Mouse (Mus musculus): ENCODE results near the gene Pitpnm1. TPM values are rescaled to one million over a fixed set of nuclear protein-coding genes. Genes with fewer than 3 reads are reported as not detected.

Gene Pitpnm1
- 100 to 1,000 TPM; 185 to 192 TPM for total RNA-seq (2023)

DNA sequence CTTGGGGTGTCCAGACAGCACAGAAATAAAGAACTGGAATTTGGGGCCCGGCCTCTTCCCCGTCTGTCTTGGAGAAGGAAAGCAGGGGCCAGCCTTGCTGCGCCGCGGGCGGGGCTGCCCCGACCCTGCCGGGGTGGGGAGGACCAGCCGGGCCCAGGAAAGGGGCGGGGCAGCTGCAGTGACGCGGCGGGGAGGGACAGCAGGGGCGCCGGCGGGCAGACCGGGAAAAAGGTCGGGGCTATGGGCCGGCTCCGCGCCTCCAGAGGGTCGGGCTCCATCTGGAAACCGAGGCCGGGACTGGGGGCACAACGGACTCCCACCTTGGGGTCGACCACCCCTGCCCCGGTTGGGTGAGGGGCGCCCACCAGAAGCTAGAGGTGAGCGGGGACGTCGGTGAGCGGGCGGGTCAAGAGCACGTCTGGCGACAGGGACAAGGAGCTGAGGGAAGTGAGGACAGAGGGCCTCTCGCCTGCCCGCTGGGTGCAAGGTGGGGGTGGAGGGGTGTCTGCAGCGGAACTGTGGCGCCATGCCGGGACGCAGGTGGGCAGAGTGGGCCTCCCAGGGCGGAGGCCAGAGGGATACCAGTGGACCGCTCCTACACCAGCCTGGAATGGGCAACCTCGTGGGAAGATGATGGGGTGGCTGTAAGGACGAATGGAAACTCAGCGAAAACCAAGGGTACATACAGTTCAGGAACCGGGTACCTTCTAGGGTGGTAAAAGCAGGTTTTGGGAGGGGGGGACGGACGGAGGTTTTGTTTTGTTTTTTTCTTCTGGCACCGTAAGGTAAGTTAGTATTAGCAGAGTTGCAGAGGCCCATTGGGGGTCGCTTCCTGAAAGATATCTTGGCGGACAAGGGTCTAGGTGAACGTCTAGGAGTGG, at the start of gene Pitpnm1:
Gene Pitpnm1 (plus strand): TSS at position 162 of the 881 bp plus-strand sequence.

GRCm38 (mm10) chr19:4059069-4059740, 40.6 kb upstream of the Pitpnm1 start, which contains the start of gene Gstp3:
TSS of gene Gstp3 (minus strand) at chr19:4059569.

DNA sequence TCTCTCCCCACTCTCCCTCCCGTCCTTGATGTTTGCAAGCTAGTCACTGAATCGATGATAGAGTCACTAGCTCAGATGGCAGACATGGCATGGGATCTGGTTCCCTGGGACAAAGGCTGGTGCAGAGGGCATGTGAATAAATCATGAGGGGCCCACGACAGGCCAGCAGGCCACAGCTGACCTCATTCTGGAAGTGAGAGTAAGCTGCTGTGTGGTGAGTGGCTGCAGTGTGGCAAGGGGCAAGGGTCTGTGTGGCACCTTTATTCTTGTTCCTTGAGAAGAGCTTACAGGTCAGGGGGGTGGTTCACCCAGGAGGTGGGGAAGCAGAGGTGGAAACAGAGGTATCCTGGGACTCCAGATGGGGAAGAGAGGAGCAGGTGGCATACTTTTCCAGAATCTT, 18.4 kb upstream of the Pitpnm1 start, which contains the start of gene Cabp2:
Gene Cabp2 (plus strand): TSS at position 185 of the 400 bp plus-strand sequence.

DNA sequence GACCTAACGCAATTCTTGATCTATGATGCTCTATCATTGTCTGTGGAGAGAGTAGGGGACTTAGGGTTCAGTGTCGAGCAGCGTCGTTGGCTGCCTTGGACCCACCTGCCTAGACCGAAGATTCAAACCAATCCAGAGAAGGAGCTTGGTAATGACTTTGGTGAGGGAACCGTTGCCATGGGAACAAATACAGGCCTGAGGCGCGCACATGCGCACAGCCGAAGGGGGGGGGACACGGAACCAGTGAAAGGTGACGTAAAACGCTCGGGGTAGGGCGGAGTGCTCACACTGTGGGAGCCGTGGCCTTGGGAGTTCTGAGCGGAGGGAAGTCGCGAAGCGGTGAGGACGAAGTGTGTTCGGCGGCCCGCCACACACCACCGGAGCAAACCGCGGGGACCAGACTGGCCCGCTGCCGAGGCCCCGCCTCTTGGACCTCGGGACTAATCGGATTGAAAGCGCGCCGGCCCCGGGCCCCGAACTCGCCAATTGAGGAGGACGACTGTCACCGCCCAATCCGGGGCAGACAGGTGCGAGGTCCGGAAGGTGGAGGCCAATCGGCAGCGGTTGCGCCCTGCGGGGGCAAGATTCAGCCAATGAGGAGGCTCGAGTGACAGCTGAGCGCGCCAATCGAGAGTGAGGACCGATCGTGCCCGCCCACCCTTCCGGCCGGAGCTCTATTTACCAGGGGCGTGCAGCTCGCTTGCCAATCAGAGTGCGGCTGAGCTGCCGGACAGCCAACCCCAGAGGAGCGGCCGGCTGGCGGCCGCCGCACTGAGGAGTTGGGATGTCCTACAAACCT, 3.0 kb upstream of the Pitpnm1 start, which contains the start of gene Cdk2ap2:
Gene Cdk2ap2 (plus strand): TSS at position 541 of the 799 bp plus-strand sequence.

GRCm38 (mm10) chr19:4125741-4126696, 26.2 kb downstream of the Pitpnm1 start, which contains the start of gene Aip:
TSS of gene Aip (minus strand) at chr19:4125858.

GRCm38 (mm10) chr19:4139446-4139845, 39.6 kb downstream of the Pitpnm1 start, which contains the start of gene Gpr152:
TSS of gene Gpr152 (plus strand) at chr19:4139787.

GRCm38 (mm10) chr19:4143759-4144268, 44.0 kb downstream of the Pitpnm1 start, which contains the start of gene Cabp4:
TSS of gene Cabp4 (minus strand) at chr19:4144033.

GRCm38 (mm10) chr19:4148491-4148806, 48.7 kb downstream of the Pitpnm1 start, which contains the start of gene Coro1b:
TSS of gene Coro1b (plus strand) at chr19:4148619.

GRCm38 (mm10) chr19:4153232-4153654, 53.4 kb downstream of the Pitpnm1 start, which contains the start of gene Ptprcap:
TSS of gene Ptprcap (plus strand) at chr19:4153604.

GRCm38 (mm10) chr19:4162646-4163542, 63.1 kb downstream of the Pitpnm1 start, which contains the start of gene Rps6kb2:
TSS of gene Rps6kb2 (minus strand) at chr19:4163354.

Other genes with a start within 250 kb of the Pitpnm1 start
- 10 to 100 TPM; 43.5 to 47.2 TPM for gene Chka, start 248.2 kb upstream of the Pitpnm1 start, total RNA-seq (2023)
- gene Tcirg1, start 192.9 kb upstream of the Pitpnm1 start, total RNA-seq (2023): 100 to 1,000 TPM; 221 to 250 TPM
- gene Ndufs8, start 187.2 kb upstream of the Pitpnm1 start, total RNA-seq (2023): 10 to 100 TPM; 52.9 to 70.6 TPM
- gene Aldh3b1, start 170.2 kb upstream of the Pitpnm1 start, total RNA-seq (2023): 100 to 1,000 TPM; 143 to 153 TPM
- gene Unc93b1, start 164.8 kb upstream of the Pitpnm1 start, total RNA-seq (2023): 100 to 1,000 TPM; 236 to 316 TPM
- gene Aldh3b3, start 141.4 kb upstream of the Pitpnm1 start, total RNA-seq (2023): 10 to 100 TPM in 1 of 2 experiments, 1 to 10 TPM in 1; 9.9 to 11.1 TPM
- gene Aldh3b2, start 127.7 kb upstream of the Pitpnm1 start, total RNA-seq (2023): 10 to 100 TPM; 12.6 to 14.7 TPM
- under 1 TPM; 0.53 to 0.88 TPM for gene Acy3, start 113.4 kb upstream of the Pitpnm1 start, total RNA-seq (2023)
- gene Tbx10, start 107.2 kb upstream of the Pitpnm1 start, total RNA-seq (2023): not detected
- 1 to 10 TPM; 4.7 to 4.8 TPM for gene Nudt8, start 99.4 kb upstream of the Pitpnm1 start, total RNA-seq (2023)
- 1 to 10 TPM in 1 of 2 experiments, under 1 TPM in 1; 0.33 to 1.0 TPM for gene Gm49405, start 99.4 kb upstream of the Pitpnm1 start, total RNA-seq (2023)
- under 1 TPM; 0.57 to 0.73 TPM for gene Doc2g, start 96.7 kb upstream of the Pitpnm1 start, total RNA-seq (2023)
- gene Ndufv1, start 87.2 kb upstream of the Pitpnm1 start, total RNA-seq (2023): 10 to 100 TPM; 68.4 to 70.8 TPM
- gene Gstp1, start 62.0 kb upstream of the Pitpnm1 start, total RNA-seq (2023): 10 to 100 TPM; 63.6 to 65.3 TPM
- 1 to 10 TPM; 8.2 to 9.4 TPM for gene Gstp2, start 54.0 kb upstream of the Pitpnm1 start, total RNA-seq (2023)
- 1 to 10 TPM; 6.6 to 7.7 TPM for gene Gstp3, start 40.4 kb upstream of the Pitpnm1 start, total RNA-seq (2023)
- not detected for gene Cabp2, start 18.4 kb upstream of the Pitpnm1 start, total RNA-seq (2023)
- gene Cdk2ap2, start 2.8 kb upstream of the Pitpnm1 start, total RNA-seq (2023): 100 to 1,000 TPM; 228 to 257 TPM
- 100 to 1,000 TPM; 108 TPM for gene Aip, start 25.9 kb downstream of the Pitpnm1 start, total RNA-seq (2023)
- under 1 TPM in 1 of 2 experiments, not detected in 1; 0.13 TPM for gene Gpr152, start 39.8 kb downstream of the Pitpnm1 start, total RNA-seq (2023)
- gene Cabp4, start 44.0 kb downstream of the Pitpnm1 start, total RNA-seq (2023): under 1 TPM; 0.67 to 0.82 TPM
- 100 to 1,000 TPM; 188 to 219 TPM for gene Coro1b, start 48.6 kb downstream of the Pitpnm1 start, total RNA-seq (2023)
- gene Ptprcap, start 53.6 kb downstream of the Pitpnm1 start, total RNA-seq (2023): 10 to 100 TPM; 13.8 to 18.6 TPM
- gene Rps6kb2, start 63.4 kb downstream of the Pitpnm1 start, total RNA-seq (2023): 10 to 100 TPM; 34.4 to 42.3 TPM
- 10 to 100 TPM; 34.4 to 34.6 TPM for gene Carns1, start 75.5 kb downstream of the Pitpnm1 start, total RNA-seq (2023)
- 100 to 1,000 TPM; 126 to 134 TPM for gene Tbc1d10c, start 91.3 kb downstream of the Pitpnm1 start, total RNA-seq (2023)
- 100 to 1,000 TPM; 433 to 455 TPM for gene Ppp1ca, start 92.1 kb downstream of the Pitpnm1 start, total RNA-seq (2023)
- gene Rad9a, start 101.7 kb downstream of the Pitpnm1 start, total RNA-seq (2023): 10 to 100 TPM; 28.4 to 29.8 TPM
- 1 to 10 TPM; 2.5 to 4.2 TPM for gene Clcf1, start 114.2 kb downstream of the Pitpnm1 start, total RNA-seq (2023)
- gene AC109138.7, start 114.4 kb downstream of the Pitpnm1 start, total RNA-seq (2023): not detected
- gene Pold4, start 131.9 kb downstream of the Pitpnm1 start, total RNA-seq (2023): 10 to 100 TPM; 53.1 to 57.3 TPM
- 10 to 100 TPM; 28.7 to 35.5 TPM for gene Ssh3, start 169.2 kb downstream of the Pitpnm1 start, total RNA-seq (2023)
- gene Ankrd13d, start 183.1 kb downstream of the Pitpnm1 start, total RNA-seq (2023): 10 to 100 TPM; 33.9 to 37.4 TPM
- 100 to 1,000 TPM; 428 to 445 TPM for gene Grk2, start 206.2 kb downstream of the Pitpnm1 start, total RNA-seq (2023)

Data from neutrophil, adult 59 days (primary cell).